Mouse (Mus musculus) C3H10T1/2 (cell line): ENCODE measurements around the gene Gp6. TPM values are rescaled to one million over a fixed set of nuclear protein-coding genes. Genes with fewer than 3 reads are reported as not detected.

Experiments
- polyA plus RNA-seq, 2 experiments: library from polyadenylated mRNA; unstranded; fragments of >200 nt; fragmentation: generic; extraction: Trizol; gene quantifications; one replicate each; pipeline ENCODE4 v1.2.1; 2012; ENCODE audit warnings: missing spikeins in 2 of 2

The Gp6 gene
- not detected for polyA plus RNA-seq

DNA sequence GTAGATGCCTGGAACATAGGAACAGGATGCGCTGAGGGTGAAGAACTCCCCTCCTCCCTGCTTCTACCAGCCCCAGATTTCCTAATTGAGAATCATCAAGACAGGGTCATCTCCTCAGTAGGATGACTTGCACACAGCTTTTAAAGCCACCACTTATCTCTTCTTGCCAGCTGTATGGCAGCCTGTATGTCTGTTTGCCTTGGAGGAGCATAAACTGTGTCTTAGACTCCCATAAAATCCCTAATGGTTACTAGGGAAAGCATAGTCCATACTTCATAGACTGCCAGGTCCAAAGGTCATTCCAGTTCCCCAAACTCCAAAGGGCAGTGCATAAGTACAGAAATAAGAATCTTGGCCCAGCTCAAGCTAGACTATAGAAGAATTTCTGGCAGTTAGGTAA is at the start of gene Gp6:
Gp6 (minus strand) TSS at position 15 of the 400 bp plus-strand sequence.

GRCm38 (mm10) chr7:4445216-4445791 is 47.8 kb upstream of the Gp6 start, which contains the start of gene Rdh13:
Gene Rdh13 (minus strand): TSS chr7:4445649.

DNA sequence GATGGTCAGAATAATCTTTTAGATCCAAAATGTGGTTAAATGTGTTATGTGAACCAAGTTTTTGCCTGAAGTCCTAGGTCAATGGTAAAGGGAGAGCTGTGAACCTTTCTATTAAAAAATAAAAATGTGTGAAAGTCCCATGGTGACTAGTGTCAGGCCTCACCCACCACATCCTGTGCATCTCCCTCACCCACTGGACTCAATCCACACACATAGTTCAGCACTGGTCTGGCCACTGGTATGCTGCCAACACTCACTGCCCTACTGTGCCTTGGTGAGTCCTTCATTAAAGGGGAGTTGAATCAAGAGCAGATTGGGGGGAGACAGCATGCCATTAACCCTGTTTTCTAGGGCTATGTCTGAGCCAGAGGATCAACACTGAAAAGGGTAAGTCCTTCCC is 60.0 kb downstream of the Gp6 start, which contains the start of gene Ncr1:
Ncr1 (plus strand) TSS at position 216 of the 400 bp plus-strand sequence.

Other genes with a start within 250 kb of the Gp6 start
- 1 to 10 TPM; 4.0 to 7.0 TPM for gene Leng9, start 247.4 kb downstream of the Gp6 start, polyA plus RNA-seq
- 10 to 100 TPM in 1 of 2 experiments, 1 to 10 TPM in 1; 4.1 to 27.2 TPM for gene Cdc42ep5, start 232.9 kb downstream of the Gp6 start, polyA plus RNA-seq
- gene Lilra5, start 160.0 kb downstream of the Gp6 start, polyA plus RNA-seq: not detected
- gene Ncr1, start 60.0 kb downstream of the Gp6 start, polyA plus RNA-seq: not detected
- 1 to 10 TPM; 2.8 to 7.2 TPM for gene Rdh13, start 47.9 kb upstream of the Gp6 start, polyA plus RNA-seq
- gene Eps8l1, start 62.9 kb upstream of the Gp6 start, polyA plus RNA-seq: 1 to 10 TPM in 1 of 2 experiments, under 1 TPM in 1; 0.28 to 1.1 TPM
- gene Ppp1r12c, start 103.9 kb upstream of the Gp6 start, polyA plus RNA-seq: 10 to 100 TPM; 35.2 to 55.0 TPM
- 1 to 10 TPM in 1 of 2 experiments, under 1 TPM in 1; 0.04 to 4.4 TPM for gene Tnnt1, start 118.6 kb upstream of the Gp6 start, polyA plus RNA-seq
- gene Tnni3, start 126.5 kb upstream of the Gp6 start, polyA plus RNA-seq: 1 to 10 TPM in 1 of 2 experiments, under 1 TPM in 1; 0.12 to 3.6 TPM
- 1 to 10 TPM; 2.1 to 3.7 TPM for gene Dnaaf3, start 134.7 kb upstream of the Gp6 start, polyA plus RNA-seq
- gene Syt5, start 149.8 kb upstream of the Gp6 start, polyA plus RNA-seq: under 1 TPM in 1 of 2 experiments, not detected in 1; 0.04 TPM
- gene Ptprh, start 206.3 kb upstream of the Gp6 start, polyA plus RNA-seq: not detected
- 1 to 10 TPM; 1.9 to 4.9 TPM for gene Tmem86b, start 233.7 kb upstream of the Gp6 start, polyA plus RNA-seq